In the genomic region with DNA sequence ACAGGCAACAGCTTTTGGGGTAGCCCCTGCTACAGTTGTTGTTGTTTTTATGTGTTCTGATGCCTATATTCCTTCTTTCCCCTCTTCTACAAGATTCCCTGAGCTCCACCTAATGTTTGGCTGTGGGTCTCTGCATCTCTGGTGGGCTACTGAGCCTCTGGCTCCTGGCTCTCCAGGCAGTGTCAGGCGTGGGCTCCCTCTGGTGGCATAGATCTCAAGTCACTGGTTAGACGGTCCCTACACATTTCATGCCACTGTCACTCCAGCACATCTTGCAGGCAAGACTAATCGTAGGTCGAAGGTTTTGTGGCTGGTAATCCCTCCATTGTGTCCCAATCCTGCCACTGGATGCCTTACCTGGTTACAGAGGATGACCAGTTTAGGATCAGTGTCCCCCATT, we compare ENCODE assay signal across 9 mouse cellular contexts. TPM values are rescaled to one million over a fixed set of nuclear protein-coding genes. Genes with fewer than 3 reads are reported as not detected.
DNase-seq lines count a peak whose midpoint lies in the region; ATAC-seq and TF ChIP-seq lines count a peak whose summit lies in the region.
"Had no signal": no experiment of that assay in that cellular context is flagged by ENCODE, and none has a peak within 500 bp of the region (broad histone marks: within the 10 kb centered on the region; RNA-seq: fewer than 3 reads in every experiment).

No protein-coding gene starts in this region.

- no peak overlapping the region for H3K4me2 ChIP-seq in embryonic facial prominence, embryonic 14.5 days (ENCODE audit: low read depth, low read length)
- H3K4me2 ChIP-seq: embryonic facial prominence, embryonic 12.5 days had no signal

- H3K9ac ChIP-seq in embryonic facial prominence, embryonic 14.5 days (ENCODE audit: low read depth, low read length), result no peak overlapping the region
- H3K9ac ChIP-seq: embryonic facial prominence, embryonic 12.5 days had no signal

- H3K4me3 ChIP-seq in kidney, adult 2 months (ENCODE audit: insufficient read depth, low read depth, low read length), result no peak overlapping the region
- H3K4me3 ChIP-seq in testis, adult 2 months (ENCODE audit: control insufficient read depth, low read depth, low read length), result no peak overlapping the region
- H3K4me3 ChIP-seq in embryonic facial prominence, embryonic 14.5 days (ENCODE audit: low read depth, low read length), result no peak overlapping the region
- H3K4me3 ChIP-seq: embryonic facial prominence, embryonic 12.5 days had no signal

- no peak overlapping the region for H3K27ac ChIP-seq in kidney, adult 2 months (ENCODE audit: insufficient read depth, low read depth, low read length)
- H3K27ac ChIP-seq in testis, adult 2 months (ENCODE audit: control insufficient read depth, insufficient read depth, low read depth, low read length), result no peak overlapping the region
- no peak overlapping the region for H3K27ac ChIP-seq in embryonic facial prominence, embryonic 14.5 days (replicated peaks; ENCODE audit: low read depth, low read length)
- H3K27ac ChIP-seq: embryonic facial prominence, embryonic 12.5 days; macrophage had no signal

- TF ChIP-seq POLR2A in kidney, adult 2 months (IDR thresholded peaks at IDR 0.05; ENCODE audit: low read depth, low read length), result no peak
- TF ChIP-seq POLR2A in testis, adult 2 months (IDR thresholded peaks at IDR 0.05; ENCODE audit: control insufficient read depth, low read depth, low read length), result no peak

- no peaks in the 10 kb centered on the region for H3K9me3 ChIP-seq in embryonic facial prominence, embryonic 14.5 days (ENCODE audit: control insufficient read depth, low read length)
- H3K9me3 ChIP-seq: embryonic facial prominence, embryonic 12.5 days had no signal

- no peak for ATAC-seq in embryonic facial prominence, embryonic 14.5 days (ENCODE audit: low read depth)

- no peak for DNase-seq in kidney, adult 2 months
- no peak for DNase-seq in kidney, adult 11 months
- DNase-seq in testis, postnatal 14 days (ENCODE audit: low spot score), result no peak
- DNase-seq in embryonic facial prominence, embryonic 14.5 days (ENCODE audit: low spot score), result peak; percentile 12
- no peak for DNase-seq in urinary bladder, postnatal 10 days (ENCODE audit: low spot score)
- no peak for DNase-seq in urinary bladder, adult 18-20 months (ENCODE audit: low spot score in 2 of 2)

- no peaks in the 10 kb centered on the region for H3K4me1 ChIP-seq in kidney, adult 2 months (ENCODE audit: control insufficient read depth, insufficient read depth, low read length)
- no peaks in the 10 kb centered on the region; the same call in 1 of the 2 replicates for H3K4me1 ChIP-seq in testis, adult 2 months (ENCODE audit: control insufficient read depth, insufficient read depth, low read length)
- 0 out of 2 replicates have a peak, but pooled peaks cover under 1% of the 10 kb centered on the region for H3K4me1 ChIP-seq in embryonic facial prominence, embryonic 14.5 days (ENCODE audit: control insufficient read depth, insufficient read depth, low read length)
- H3K4me1 ChIP-seq: embryonic facial prominence, embryonic 12.5 days had no signal

- 29% methylated on average over 4 of the region's 4 CpGs for WGBS in kidney, adult 2 months
- WGBS in embryonic facial prominence, embryonic 14.5 days, result 24% methylated on average over 4 of the region's 4 CpGs

- TF ChIP-seq CTCF in kidney, adult 2 months (conservative IDR thresholded peaks at IDR 0.05; ENCODE audit: insufficient read depth, insufficient read length, low read depth, low read length), result peak; percentile 36; the same call in 1 of the 2 replicates
- TF ChIP-seq CTCF in testis, adult 2 months (IDR thresholded peaks at IDR 0.05; ENCODE audit: control insufficient read depth, insufficient read depth, insufficient replicate concordance, low read depth, low read length), result peak; percentile 17; the same call in 1 of the 2 replicates

- H3K36me3 ChIP-seq in kidney, adult 2 months (ENCODE audit: control insufficient read depth, insufficient read depth, low read length), result no peaks in the 10 kb centered on the region
- no peaks in the 10 kb centered on the region for H3K36me3 ChIP-seq in testis, adult 2 months (ENCODE audit: control insufficient read depth, insufficient read depth, low read length)
- no peaks in the 10 kb centered on the region for H3K36me3 ChIP-seq in embryonic facial prominence, embryonic 14.5 days (ENCODE audit: control insufficient read depth, insufficient read depth, low read length)
- H3K36me3 ChIP-seq: embryonic facial prominence, embryonic 12.5 days had no signal

- H3K27me3 ChIP-seq in kidney, adult 2 months (replicated peaks; ENCODE audit: control insufficient read depth, insufficient read depth, low read length), result no peaks in the 10 kb centered on the region
- H3K27me3 ChIP-seq in testis, adult 2 months (ENCODE audit: control insufficient read depth, insufficient read depth, low read length), result no peaks in the 10 kb centered on the region
- H3K27me3 ChIP-seq in embryonic facial prominence, embryonic 14.5 days (replicated peaks; ENCODE audit: control insufficient read depth, insufficient read depth, low read length), result no peaks in the 10 kb centered on the region
- H3K27me3 ChIP-seq: embryonic facial prominence, embryonic 12.5 days had no signal

RNA-seq across cellular contexts. Expression of a gene that starts 4.5 kb away (rescaled TPM):
- 8.5 and 13.2 TPM in 2 replicates for polyA plus RNA-seq in kidney, adult 2 months (2012; rRNA removed)
- polyA plus RNA-seq in testis, adult 2 months (2012; rRNA removed), result 45.9 and 51.0 TPM in 2 replicates
- 47.3 and 52.7 TPM in 2 replicates for polyA plus RNA-seq in embryonic facial prominence, embryonic 14.5 days (2014; fragmentation: Nextera tagmentation; extraction: Ambion mirVana)

RNA-seq across cellular contexts. Expression of a gene that starts 26.7 kb away (rescaled TPM):
- not detected in 2 replicates for polyA plus RNA-seq in kidney, adult 2 months (2012; rRNA removed)
- polyA plus RNA-seq in testis, adult 2 months (2012; rRNA removed), result 14.8 and 18.3 TPM in 2 replicates
- polyA plus RNA-seq in embryonic facial prominence, embryonic 14.5 days (2014; fragmentation: Nextera tagmentation; extraction: Ambion mirVana), result not detected in 2 replicates
- polyA plus RNA-seq: embryonic facial prominence, embryonic 12.5 days; macrophage had no signal

RNA-seq across cellular contexts. Expression of a gene that starts 52.7 kb away (rescaled TPM):
- polyA plus RNA-seq in kidney, adult 2 months (2012; rRNA removed), result 0.17 and 0.20 TPM in 2 replicates
- 456 and 463 TPM in 2 replicates for polyA plus RNA-seq in testis, adult 2 months (2012; rRNA removed)
- 3.3 and 10.1 TPM in 2 replicates for polyA plus RNA-seq in embryonic facial prominence, embryonic 14.5 days (2014; fragmentation: Nextera tagmentation; extraction: Ambion mirVana)
- polyA plus RNA-seq: macrophage had no signal

Comparison
In these comparisons a context has a peak if more than half of its experiments do, and no peak if none do; other contexts are left out.
1. RNA of a gene that starts 26.7 kb away (polyA plus RNA-seq): 14.8 to 18.3 TPM in testis, adult 2 months; not detected in kidney, adult 2 months and not detected in embryonic facial prominence, embryonic 14.5 days; every median in the first group is over 10 times any median in the second.
2. RNA of a gene that starts 52.7 kb away (polyA plus RNA-seq): 456 to 463 TPM in testis, adult 2 months; 3.3 to 10.1 TPM in embryonic facial prominence, embryonic 14.5 days and 0.17 to 0.20 TPM in kidney, adult 2 months; every median in the first group is over 10 times any median in the second.